Mouse (Mus musculus) ES-E14 (cell line): ENCODE results near the gene Lcn4.

Source experiments
- CHD2 ChIP-seq: IDR thresholded peaks from 2 replicates; pipeline ENCODE4 v1.6.1; 2014; ENCODE audit warnings: mild to moderate bottlenecking, low read depth, low read length, inconsistent platforms
- HCFC1 ChIP-seq: IDR thresholded peaks from 2 replicates; pipeline ENCODE4 v1.6.1; 2012; ENCODE audit warnings: low read length, inconsistent platforms, borderline replicate concordance; ENCODE audit not compliant: insufficient read depth
- MAFK ChIP-seq: IDR thresholded peaks from 2 replicates; pipeline ENCODE4 v1.6.1; 2014; ENCODE audit warnings: mild to moderate bottlenecking, low read depth, low read length, inconsistent platforms; ENCODE audit not compliant: insufficient read depth
- ZC3H11A ChIP-seq: IDR thresholded peaks from 2 replicates; pipeline ENCODE4 v1.6.1; 2012; ENCODE audit warnings: low read depth, mild to moderate bottlenecking, inconsistent platforms, low read length, borderline replicate concordance

GRCm38 (mm10) chr2:26646643-26647293 lies 24.3 kb downstream of the Lcn4 start:
- TF ChIP-seq HCFC1, result peak; percentile 83
- no peak for TF ChIP-seq CHD2
- peak; percentile 88; the same call in 1 of the 2 replicates for TF ChIP-seq ZC3H11A
- no peak for TF ChIP-seq MAFK
